Comparison of ENCODE assay signal across 19 mouse cellular contexts in the genomic region with DNA sequence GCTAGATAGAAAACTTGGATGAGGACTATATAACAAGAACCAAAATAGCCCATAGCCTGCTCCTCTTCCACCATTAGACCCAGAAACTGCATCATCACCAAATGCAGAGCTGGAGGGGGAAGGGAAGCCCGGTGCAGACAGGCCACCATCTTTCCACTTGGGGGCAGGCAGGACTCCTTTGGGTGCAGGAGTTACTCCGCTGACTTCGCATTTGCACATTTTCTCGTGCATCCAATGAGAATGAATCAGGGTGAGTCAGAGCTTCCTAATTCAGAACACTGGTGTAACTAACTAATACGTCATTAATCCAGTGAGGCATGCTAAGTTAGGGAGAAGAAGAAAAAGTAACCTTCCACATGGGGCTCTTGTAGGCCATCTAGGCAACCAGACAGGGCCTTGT.
"Had no signal": no experiment of that assay in that cellular context is flagged by ENCODE, and none has a peak within 500 bp of the region (broad histone marks: within the 10 kb centered on the region; RNA-seq: fewer than 3 reads in every experiment).

No protein-coding gene starts in this region.

- DNase-seq: liver, postnatal 0 days; lung, adult 2 months; lung, postnatal 10 days; lung, postnatal 4 days; midbrain, embryonic 14.5 days; retina, postnatal 1 day; right cerebral cortex, adult 18-20 months; right cerebral cortex, postnatal 25 days; right cerebral cortex, postnatal 4 days; spleen, adult 18-20 months; thymus, adult 2 months; thymus, postnatal 25 days had no signal

- H3K4me1 ChIP-seq: midbrain, embryonic 10.5 days; midbrain, embryonic 12.5 days; neural tube, embryonic 13.5 days; neural tube, embryonic 15.5 days had no signal

- H3K4me3 ChIP-seq: lung, embryonic 15.5 days; midbrain, embryonic 10.5 days; midbrain, embryonic 12.5 days; myocyte; neural tube, embryonic 13.5 days; neural tube, embryonic 15.5 days had no signal

- H3K9ac ChIP-seq: liver, postnatal 0 days; lung, embryonic 15.5 days; midbrain, embryonic 12.5 days; neural tube, embryonic 13.5 days; neural tube, embryonic 15.5 days had no signal

- H3K36me3 ChIP-seq: lung, embryonic 15.5 days; midbrain, embryonic 10.5 days; midbrain, embryonic 12.5 days; neural tube, embryonic 13.5 days; neural tube, embryonic 15.5 days had no signal

- H3K9me3 ChIP-seq: lung, embryonic 15.5 days; midbrain, embryonic 10.5 days; midbrain, embryonic 12.5 days; neural tube, embryonic 13.5 days; neural tube, embryonic 15.5 days had no signal

- H3K27ac ChIP-seq: lung, embryonic 15.5 days; midbrain, embryonic 10.5 days; midbrain, embryonic 12.5 days; neural tube, embryonic 13.5 days; neural tube, embryonic 15.5 days had no signal

- H3K4me2 ChIP-seq: lung, embryonic 15.5 days; midbrain, embryonic 12.5 days; neural tube, embryonic 13.5 days; neural tube, embryonic 15.5 days had no signal

- ATAC-seq: liver, postnatal 0 days; midbrain, embryonic 16.5 days had no signal

- H3K27me3 ChIP-seq: lung, embryonic 15.5 days; neural tube, embryonic 15.5 days had no signal
